Mouse (Mus musculus) ES-Bruce4 (cell line): ENCODE data around the gene Myh9. TPM values are rescaled to one million over a fixed set of nuclear protein-coding genes. Genes with fewer than 3 reads are reported as not detected.

Experiments
- H3K27ac ChIP-seq: 2 replicates; pipeline ENCODE4 v1.5.1; 2012; ENCODE audit warnings: low read length, inconsistent platforms; ENCODE audit not compliant: insufficient read depth
- H3K27me3 ChIP-seq: 2 replicates; pipeline ENCODE4 v1.6.1; 2012; ENCODE audit warnings: mild to moderate bottlenecking, low read length, inconsistent platforms; ENCODE audit not compliant: control insufficient read depth, poor library complexity, insufficient read depth, severe bottlenecking
- H3K36me3 ChIP-seq: 2 replicates; pipeline ENCODE4 v1.6.1; 2012; ENCODE audit warnings: inconsistent platforms, mild to moderate bottlenecking, low read length, moderate library complexity; ENCODE audit not compliant: control insufficient read depth, poor library complexity, insufficient read depth, severe bottlenecking
- H3K4me1 ChIP-seq: one replicate; pipeline ENCODE4 v1.8.1; 2011; ENCODE audit warnings: low read length; ENCODE audit not compliant: control insufficient read depth, insufficient read depth
- H3K4me3 ChIP-seq: 2 replicates; pipeline ENCODE4 v1.5.1; 2011; ENCODE audit warnings: low read depth, mild to moderate bottlenecking, low read length
- H3K9ac ChIP-seq: 2 replicates; pipeline ENCODE4 v1.6.1; 2012; ENCODE audit warnings: low read depth, mild to moderate bottlenecking, inconsistent platforms; ENCODE audit not compliant: poor library complexity, severe bottlenecking
- H3K9me3 ChIP-seq: replicated peaks from 2 replicates; pipeline ENCODE4 v1.6.1; 2012; ENCODE audit warnings: mild to moderate bottlenecking, low read length, inconsistent platforms; ENCODE audit not compliant: control insufficient read depth, poor library complexity, insufficient read depth, severe bottlenecking
- CTCF ChIP-seq: IDR thresholded peaks from one replicate; pipeline ENCODE4 v1.8.1; 2011; ENCODE audit warnings: low read depth, low read length
- EP300 ChIP-seq: IDR thresholded peaks from 2 replicates; pipeline ENCODE4 v1.6.1; 2011; ENCODE audit warnings: low read depth, low read length; ENCODE audit not compliant: insufficient read depth
- POLR2A ChIP-seq: IDR thresholded peaks from one replicate; pipeline ENCODE4 v1.8.1; 2011; ENCODE audit warnings: low read length; ENCODE audit not compliant: insufficient read depth
- polyA plus RNA-seq: library from polyadenylated mRNA; stranded (reverse); fragments of >200 nt; gene quantifications from 2 replicates; pipeline ENCODE4 v1.2.4, GENCODE M21; 2011; ENCODE audit warnings: low read depth; ENCODE audit not compliant: missing spikeins, insufficient read depth, insufficient read length

Myh9 gene
- polyA plus RNA-seq, 1 experiment = 601 TPM

DNA sequence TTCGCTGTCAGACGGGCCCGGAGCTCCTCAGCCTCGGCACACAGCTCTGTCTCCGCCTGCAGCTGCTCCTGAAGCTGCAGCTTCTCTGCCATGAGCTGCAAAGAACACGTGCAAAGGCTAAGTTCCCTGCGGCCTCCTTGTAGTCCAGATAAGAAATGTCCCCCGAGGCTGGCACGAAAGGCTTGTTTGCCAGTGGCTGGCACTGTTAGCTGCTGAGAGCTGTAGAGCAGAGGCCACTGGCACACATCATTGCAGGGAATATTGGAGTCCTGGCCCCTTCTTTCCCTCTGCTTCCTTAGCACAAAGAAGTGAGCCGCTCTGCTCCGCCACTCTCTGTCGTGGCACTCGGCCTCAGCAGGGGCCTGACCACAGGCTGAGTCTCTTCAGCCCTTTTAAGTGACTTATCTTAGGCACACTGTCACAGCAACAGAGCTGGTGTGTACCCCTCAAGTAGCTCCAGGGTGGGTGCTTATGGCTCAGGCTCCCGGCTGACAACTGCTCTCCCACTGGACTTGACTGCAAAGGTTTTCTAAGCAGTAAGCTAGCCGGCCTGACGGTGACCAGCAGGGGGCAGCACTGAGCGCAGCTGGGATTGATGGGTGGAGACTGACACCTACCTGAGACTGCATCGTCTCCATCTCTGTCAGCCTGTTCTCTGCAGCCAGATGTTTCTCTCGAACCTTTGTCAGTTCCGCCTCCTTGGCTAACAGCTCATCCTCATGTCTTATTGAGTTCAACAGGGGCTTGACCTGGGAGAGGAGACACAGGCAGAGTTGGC, 66.6 kb downstream of the Myh9 start:
- H3K27ac ChIP-seq = no peak overlapping the region
- no peak for TF ChIP-seq EP300
- peak; percentile 99 for TF ChIP-seq CTCF
- H3K4me1 ChIP-seq = no peaks in the 10 kb centered on the region
- no peak overlapping the region for H3K4me3 ChIP-seq
- H3K9me3 ChIP-seq = no peaks in the 10 kb centered on the region
- H3K27me3 ChIP-seq = no peaks in the 10 kb centered on the region
- H3K9ac ChIP-seq = no peak overlapping the region
- H3K36me3 ChIP-seq = peaks cover 70% of the 10 kb centered on the region

DNA sequence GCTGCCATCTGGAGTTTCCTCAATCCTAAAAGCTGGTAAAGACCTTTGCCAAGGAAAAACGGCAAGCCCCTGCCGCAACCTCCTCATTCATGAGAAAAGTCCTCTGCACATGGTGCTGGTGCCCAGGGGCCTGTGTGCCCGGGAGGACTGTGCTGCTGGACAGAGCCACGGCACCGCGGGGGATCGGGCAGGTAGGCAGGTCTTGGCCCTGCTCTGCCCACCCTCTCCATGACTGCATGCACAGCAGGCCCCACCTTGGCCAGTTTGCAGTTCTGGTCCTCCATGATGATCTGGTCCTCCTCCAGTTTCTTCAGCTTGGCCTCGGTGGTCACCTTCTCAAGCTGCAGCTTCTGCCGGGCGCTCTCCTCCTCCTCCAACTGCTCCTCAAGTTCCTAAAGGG, 67.7 kb downstream of the Myh9 start:
- no peaks in the 10 kb centered on the region for H3K9me3 ChIP-seq
- H3K4me1 ChIP-seq = no peaks in the 10 kb centered on the region
- H3K27ac ChIP-seq = no peak overlapping the region
- no peak overlapping the region for H3K9ac ChIP-seq
- peaks cover 79% of the 10 kb centered on the region for H3K36me3 ChIP-seq
- no peak for TF ChIP-seq POLR2A
- TF ChIP-seq EP300 = no peak
- TF ChIP-seq CTCF = no peak
- H3K27me3 ChIP-seq = no peaks in the 10 kb centered on the region
- H3K4me3 ChIP-seq = no peak overlapping the region

DNA sequence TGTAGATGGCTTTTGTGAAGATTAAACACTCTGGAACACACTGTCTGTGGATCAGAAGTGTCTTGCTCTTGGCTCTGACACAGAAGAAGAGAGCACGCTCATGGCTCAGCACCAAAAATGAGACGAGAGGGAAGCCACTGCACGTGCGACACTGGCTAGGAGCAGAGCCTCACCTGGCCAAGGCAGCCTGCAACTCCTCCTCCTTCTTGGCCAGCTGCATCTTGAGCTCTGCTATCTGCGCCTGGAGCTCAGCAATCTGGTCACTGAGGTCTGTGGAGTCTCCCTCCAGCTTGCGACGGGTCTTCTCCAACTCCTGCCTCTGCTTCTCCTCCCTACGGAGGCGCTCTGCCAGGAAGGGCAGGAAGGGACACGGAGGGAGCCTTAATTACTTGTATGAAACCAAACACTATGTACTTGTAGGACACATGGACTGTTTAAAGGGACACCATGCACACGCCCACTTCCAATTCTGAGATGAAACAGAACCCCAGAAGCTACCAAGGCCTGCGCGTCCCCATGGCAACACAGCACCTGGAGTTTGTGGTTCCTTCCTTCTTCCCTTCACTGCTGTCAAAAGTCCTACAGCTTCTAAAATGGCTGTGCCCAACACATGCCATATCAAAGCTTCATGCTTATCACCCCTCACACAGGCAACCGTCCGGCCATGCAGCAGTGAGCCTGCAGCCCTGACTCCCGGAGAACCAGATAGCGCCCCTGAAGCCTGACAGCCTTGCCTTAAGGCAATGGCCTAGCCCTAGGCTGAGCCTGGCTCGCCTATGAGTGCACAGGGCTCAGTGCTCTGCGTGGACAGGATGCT, 68.7 kb downstream of the Myh9 start:
- no peak overlapping the region for H3K27ac ChIP-seq
- no peak overlapping the region for H3K4me3 ChIP-seq
- H3K9ac ChIP-seq = no peak overlapping the region
- no peaks in the 10 kb centered on the region for H3K27me3 ChIP-seq
- TF ChIP-seq EP300 (no peak), CTCF (no peak), POLR2A (no peak)
- peaks cover 84% of the 10 kb centered on the region for H3K36me3 ChIP-seq
- no peaks in the 10 kb centered on the region for H3K9me3 ChIP-seq
- H3K4me1 ChIP-seq = no peaks in the 10 kb centered on the region

DNA sequence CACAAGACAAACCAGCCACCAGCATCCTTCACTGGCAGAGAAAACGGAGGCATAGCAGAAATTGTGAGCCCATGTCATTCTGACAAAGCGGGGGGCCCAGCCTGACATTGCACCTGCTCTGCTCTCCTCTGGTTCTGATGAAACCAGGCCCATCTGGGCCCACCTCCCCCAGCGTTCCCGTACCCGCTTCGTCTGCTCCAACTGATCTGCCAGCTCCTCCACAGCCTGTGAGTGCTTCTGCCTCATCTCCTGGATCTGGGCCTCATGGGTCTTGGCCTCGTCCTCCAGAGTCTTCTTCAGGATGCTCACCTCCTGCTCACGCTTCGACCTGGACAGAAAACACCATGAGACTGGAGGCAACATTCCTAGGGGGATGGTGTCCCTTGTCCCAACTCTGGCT, 71.0 kb downstream of the Myh9 start:
- no peak for TF ChIP-seq CTCF
- no peak for TF ChIP-seq POLR2A
- TF ChIP-seq EP300 = no peak
- H3K27me3 ChIP-seq = no peaks in the 10 kb centered on the region
- no peak overlapping the region for H3K9ac ChIP-seq
- H3K27ac ChIP-seq = no peak overlapping the region
- no peak overlapping the region for H3K4me3 ChIP-seq
- no peaks in the 10 kb centered on the region for H3K9me3 ChIP-seq
- no peaks in the 10 kb centered on the region for H3K4me1 ChIP-seq
- peaks cover 89% of the 10 kb centered on the region for H3K36me3 ChIP-seq

DNA sequence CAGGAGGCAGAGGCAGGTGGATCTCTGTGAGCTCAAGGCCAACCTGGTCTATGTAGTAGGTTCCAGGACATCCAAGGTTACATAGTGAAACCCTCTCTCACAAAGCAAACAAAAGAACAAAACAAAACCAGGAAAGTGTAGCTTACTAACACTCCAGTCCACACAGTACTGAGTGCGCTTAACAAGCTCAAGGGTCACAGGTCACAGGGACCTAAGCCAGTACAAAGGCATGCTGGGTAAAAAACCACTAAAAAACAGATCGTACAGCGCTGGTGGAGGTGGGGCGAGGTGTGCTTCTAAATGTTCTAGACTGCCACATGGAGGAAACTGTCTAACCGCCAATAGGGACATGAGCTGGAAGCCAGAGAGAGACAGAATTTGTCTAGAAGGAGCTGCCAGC, 71.6 kb downstream of the Myh9 start:
- Histone ChIP-seq H3K4me1 (no peaks in the 10 kb centered on the region), H3K4me3 (no peak overlapping the region), H3K27ac (no peak overlapping the region), H3K27me3 (no peaks in the 10 kb centered on the region), H3K36me3 (peaks cover 93% of the 10 kb centered on the region), H3K9ac (no peak overlapping the region), H3K9me3 (no peaks in the 10 kb centered on the region)
- TF ChIP-seq POLR2A (no peak), EP300 (no peak), CTCF (no peak)

DNA sequence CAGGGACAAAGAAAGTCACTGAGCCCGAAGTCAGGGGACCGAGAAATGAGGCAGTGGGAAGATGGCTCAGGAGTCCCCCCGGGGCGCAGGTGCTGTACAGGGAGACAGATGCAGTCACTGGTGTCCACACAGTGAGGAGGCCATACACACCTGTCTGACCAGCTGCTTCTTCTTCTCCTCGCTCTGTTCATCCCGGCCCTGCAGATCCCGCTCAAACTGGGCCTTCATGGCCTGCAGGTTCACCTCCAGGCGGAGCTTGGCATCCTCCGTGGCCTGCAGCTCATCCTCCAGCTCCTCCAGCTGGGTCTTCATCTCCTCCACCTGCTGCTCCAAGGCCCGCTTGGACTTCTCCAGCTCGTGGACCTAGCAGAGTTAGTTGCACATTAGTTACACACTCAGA, 75.0 kb downstream of the Myh9 start:
- H3K4me1 ChIP-seq = no peaks in the 10 kb centered on the region
- H3K27me3 ChIP-seq = no peaks in the 10 kb centered on the region
- H3K9ac ChIP-seq = no peak overlapping the region
- H3K4me3 ChIP-seq = no peak overlapping the region
- no peaks in the 10 kb centered on the region for H3K9me3 ChIP-seq
- TF ChIP-seq EP300 (no peak), CTCF (no peak), POLR2A (no peak)
- H3K36me3 ChIP-seq = peaks cover 82% of the 10 kb centered on the region
- H3K27ac ChIP-seq = no peak overlapping the region
